Mouse (Mus musculus): ENCODE results near the gene Mri1.

Gene Mri1

DNA sequence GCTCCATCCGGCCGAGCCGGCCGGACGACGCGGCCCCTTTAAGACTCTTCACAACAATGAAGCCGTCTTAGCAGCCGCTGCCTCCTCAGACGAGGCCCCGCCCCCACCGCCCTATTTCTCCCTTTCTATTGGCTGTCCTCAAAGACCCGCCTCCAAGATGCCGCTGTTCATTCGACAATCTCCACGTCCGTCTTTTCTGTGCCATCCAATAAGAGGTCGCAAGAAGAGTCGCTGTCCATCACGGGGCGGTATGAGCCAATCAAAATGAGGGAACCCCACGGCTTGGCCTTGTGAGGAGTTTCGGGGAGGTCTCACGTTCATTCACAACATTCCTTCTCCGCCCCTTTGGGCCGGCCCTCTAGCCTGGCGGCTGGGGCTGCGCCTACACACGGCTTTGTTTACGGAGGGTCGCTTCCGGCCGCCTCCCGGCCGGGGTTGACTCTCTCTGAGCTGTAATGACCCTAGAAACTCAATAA lies 20.1 kb downstream of the Mri1 start, which contains the start of gene Zswim4:
Gene Zswim4, minus strand, starts transcription at position 58 of the 476 bp plus-strand sequence.
- DNase-seq (ENCODE audit: low read depth, low spot score), result peak; percentile 98

DNA sequence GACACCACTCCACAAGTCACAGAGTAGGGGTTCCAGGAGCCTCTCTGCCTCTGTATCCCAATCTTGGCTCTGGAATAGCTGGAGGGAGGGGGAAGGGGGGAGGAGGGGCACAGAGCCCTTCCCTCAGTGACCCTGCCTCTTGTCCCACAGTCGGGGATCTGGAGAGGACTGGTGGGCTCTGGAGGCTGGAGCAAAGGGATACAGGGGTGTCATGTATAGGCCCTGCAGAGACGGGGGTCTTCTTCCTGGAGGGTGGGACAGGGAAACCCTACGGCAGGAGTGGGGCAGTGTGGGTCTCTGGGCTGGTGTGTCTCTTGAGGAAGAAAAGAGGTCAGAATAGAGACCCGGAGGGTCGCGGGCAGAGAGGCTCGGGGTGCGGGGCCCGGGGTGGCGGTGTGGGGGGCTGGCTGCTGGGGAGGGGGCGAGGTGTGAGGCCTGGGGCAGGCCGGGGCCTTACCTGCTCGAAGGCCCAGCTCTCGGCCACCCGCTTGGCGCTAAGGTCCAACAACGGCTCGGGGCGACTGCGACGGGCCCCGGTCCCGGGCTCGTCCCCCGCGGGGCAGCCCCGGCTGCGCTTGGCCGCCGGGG lies 20.6 kb downstream of the Mri1 start:
- no peak for DNase-seq (ENCODE audit: low read depth, low spot score)

- DNase-seq (ENCODE audit: low read depth, low spot score), result no peak
Measured at GRCm38 (mm10) chr8:84235746-84236409, 21.2 kb downstream of the Mri1 start.

- no peak for DNase-seq (ENCODE audit: low read depth, low spot score)
Measured at GRCm38 (mm10) chr8:84233055-84233454, 24.1 kb downstream of the Mri1 start.

DNA sequence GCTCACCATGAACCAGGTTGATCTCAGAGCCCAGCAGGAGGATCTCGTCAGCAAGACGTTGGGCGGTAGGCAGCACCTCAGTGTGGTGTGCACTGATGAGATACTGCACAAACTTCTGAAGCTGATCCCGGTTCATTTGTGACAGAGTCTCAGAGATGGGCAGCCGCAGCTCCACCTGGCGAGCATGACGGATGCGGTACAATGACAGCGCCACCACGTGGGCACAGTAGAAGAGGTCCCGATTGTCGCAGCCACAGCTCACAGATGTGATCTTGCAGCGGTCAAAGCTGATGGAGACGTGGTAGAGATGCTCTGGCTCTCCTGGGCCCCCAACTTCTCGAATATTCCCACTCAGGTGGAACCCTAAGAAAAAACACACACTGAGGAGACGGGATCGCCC lies 26.4 kb downstream of the Mri1 start:
- no peak for DNase-seq (ENCODE audit: low read depth, low spot score)

- DNase-seq (ENCODE audit: low read depth, low spot score), result no peak
Measured at GRCm38 (mm10) chr8:84223322-84224029, 33.6 kb downstream of the Mri1 start.

GRCm38 (mm10) chr8:84222566-84223165 lies 34.5 kb downstream of the Mri1 start:
- no peak for DNase-seq (ENCODE audit: low read depth, low spot score)

DNA sequence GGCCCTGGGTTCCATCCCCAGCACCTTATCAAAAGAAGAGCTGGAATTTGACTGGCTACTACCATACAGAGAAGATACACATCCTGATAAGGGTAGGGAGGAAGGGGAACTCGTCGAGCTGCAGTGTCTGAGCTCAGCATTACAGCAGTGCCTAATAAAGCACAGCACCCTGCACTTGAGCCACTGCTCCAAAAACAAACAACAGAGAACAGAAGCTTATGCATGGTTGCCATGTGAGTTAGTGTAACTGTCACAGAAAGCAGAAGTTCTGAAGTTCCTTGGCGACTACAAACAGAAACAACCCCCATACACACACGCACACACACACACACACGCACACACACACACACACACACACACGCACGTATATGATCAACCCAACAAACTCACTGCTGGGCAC lies 37.0 kb downstream of the Mri1 start:
- DNase-seq (ENCODE audit: low read depth, low spot score), result no peak

DNA sequence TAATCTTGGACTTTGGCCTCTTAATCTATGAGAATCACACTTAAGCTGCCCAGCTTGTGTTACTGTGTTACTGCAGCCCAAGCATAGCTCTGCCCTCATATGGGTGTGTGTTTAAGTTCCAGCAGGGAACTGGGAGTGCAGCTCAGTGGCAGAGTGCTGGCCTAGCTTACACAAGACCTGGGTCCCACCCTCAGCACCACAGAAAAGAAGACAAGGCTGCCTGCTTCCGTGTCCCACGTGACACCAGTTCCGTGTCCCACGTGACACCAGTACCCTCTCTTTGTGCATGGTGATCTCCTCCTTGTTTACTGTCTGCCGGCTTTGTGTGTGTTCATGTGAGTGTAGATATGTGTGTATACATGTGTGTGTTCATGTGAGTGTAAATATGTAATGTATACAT lies 39.0 kb downstream of the Mri1 start:
- no peak for DNase-seq (ENCODE audit: low read depth, low spot score)

- no peak for DNase-seq (ENCODE audit: low read depth, low spot score)
Measured at GRCm38 (mm10) chr8:84217206-84217605, 39.9 kb downstream of the Mri1 start.

DNA sequence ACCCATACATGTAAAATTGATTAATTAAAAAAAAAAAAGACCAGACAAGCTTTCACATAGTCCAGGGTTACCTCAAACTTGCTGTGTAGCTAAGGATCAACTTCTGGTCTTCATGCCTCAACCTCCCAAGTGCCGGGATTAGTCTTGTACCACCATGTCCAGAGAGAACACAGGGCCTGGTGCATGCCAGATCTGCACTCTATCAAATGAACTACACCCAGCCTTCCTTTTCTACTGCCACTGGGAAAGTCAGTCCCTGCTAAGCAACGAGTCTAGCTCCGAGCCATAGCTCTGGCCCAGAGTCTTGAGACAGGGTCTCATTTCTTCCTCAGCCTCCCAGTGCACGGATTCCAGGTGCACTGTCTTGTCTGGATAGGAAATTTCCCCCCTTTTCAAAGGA lies 43.8 kb downstream of the Mri1 start:
- DNase-seq (ENCODE audit: low read depth, low spot score), result no peak

DNA sequence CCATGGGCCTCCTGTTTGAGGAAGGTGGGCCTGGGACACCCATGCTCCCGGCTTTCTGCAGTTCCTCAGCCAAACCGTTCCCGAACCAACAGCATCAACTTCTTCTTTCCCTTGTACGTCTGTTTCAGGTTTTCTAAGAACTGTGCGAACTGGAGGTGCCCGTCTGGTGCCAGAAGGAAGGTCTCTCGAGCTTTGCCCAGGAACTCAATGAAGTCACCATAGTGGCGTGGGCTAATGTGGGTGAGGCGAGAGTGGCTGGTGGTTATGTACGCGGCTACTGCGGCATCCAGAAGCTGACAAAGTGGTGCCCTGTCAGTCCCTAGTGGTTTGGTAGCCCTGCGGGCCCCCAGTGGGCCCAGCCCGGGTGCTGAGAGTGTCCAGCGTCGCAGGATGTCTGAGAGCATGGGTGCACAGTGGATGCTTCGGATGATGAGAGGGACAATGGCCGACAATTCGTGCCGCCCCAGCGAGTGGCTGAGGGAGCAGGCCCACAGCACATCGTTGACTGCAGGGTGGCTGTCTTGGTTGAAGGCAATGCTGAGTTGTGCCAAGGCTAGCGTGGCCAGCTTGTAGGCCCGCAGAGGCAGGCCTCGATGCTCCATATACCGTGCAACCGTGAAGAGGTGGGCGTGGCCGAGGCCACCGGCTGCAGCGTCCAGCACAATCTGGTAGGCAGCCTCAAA lies 45.1 kb downstream of the Mri1 start:
- DNase-seq (ENCODE audit: low read depth, low spot score), result no peak

DNA sequence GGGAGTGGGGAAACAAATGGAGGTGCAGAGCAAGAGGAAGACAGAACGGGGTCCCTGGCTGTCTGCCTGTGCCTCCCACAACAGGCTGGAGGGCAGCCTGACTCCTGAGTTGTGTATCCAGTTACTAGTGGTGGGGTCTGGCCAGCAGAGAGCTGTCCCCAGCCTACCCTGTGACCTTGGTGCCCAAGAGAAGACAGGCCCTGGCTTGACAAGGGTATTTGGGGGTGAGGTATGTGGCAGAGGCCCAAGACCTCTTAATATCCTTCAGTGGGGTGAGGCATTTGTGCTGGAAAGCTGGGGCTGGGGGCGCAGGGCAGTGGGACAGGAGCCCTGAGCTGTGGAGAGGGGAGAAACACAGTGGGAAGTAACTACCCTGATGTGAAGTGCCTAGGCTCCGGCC lies 45.9 kb downstream of the Mri1 start:
- no peak for DNase-seq (ENCODE audit: low read depth, low spot score)

GRCm38 (mm10) chr8:84210167-84210791 lies 46.8 kb downstream of the Mri1 start:
- peak; percentile 52 for DNase-seq (ENCODE audit: low read depth, low spot score)

- DNase-seq (ENCODE audit: low read depth, low spot score), result no peak
Measured at GRCm38 (mm10) chr8:84208381-84209380, 48.4 kb downstream of the Mri1 start.

- no peak for DNase-seq (ENCODE audit: low read depth, low spot score)
Measured at GRCm38 (mm10) chr8:84207811-84208210, 49.3 kb downstream of the Mri1 start.

GRCm38 (mm10) chr8:84206666-84207065 lies 50.5 kb downstream of the Mri1 start:
- no peak for DNase-seq (ENCODE audit: low read depth, low spot score)

GRCm38 (mm10) chr8:84205073-84205472 lies 52.1 kb downstream of the Mri1 start:
- no peak for DNase-seq (ENCODE audit: low read depth, low spot score)

- no peak for DNase-seq (ENCODE audit: low read depth, low spot score)
Measured at GRCm38 (mm10) chr8:84203975-84204772, 53.0 kb downstream of the Mri1 start.
